Mouse (Mus musculus) testis, adult 2 months (tissue): ENCODE results near the gene Rptor.

Source experiments
- CTCF ChIP-seq: fragments of 200-500 bp; IDR thresholded peaks from 2 replicates; pipeline ENCODE4 v1.5.1; 2012; ENCODE audit warnings: low read depth, mild to moderate bottlenecking, inconsistent platforms, low read length, moderate library complexity; ENCODE audit not compliant: control insufficient read depth, insufficient read depth, insufficient replicate concordance
- POLR2A ChIP-seq: fragments of 200-500 bp; IDR thresholded peaks from 2 replicates; pipeline ENCODE4 v1.6.1; 2012; ENCODE audit warnings: low read depth, mild to moderate bottlenecking, inconsistent platforms, low read length, moderate library complexity; ENCODE audit not compliant: control insufficient read depth

- TF ChIP-seq POLR2A (no peak), CTCF (no peak)
These were observed 332.1 kb downstream of the Rptor start for GRCm38 (mm10) chr11:119934773-119935172.
